Mouse (Mus musculus) ES-E14 (cell line): ENCODE results near the gene Mansc1. TPM values are rescaled to one million over a fixed set of nuclear protein-coding genes. Genes with fewer than 3 reads are reported as not detected.
A peak's percentile ranks its signal among the peaks of the same experiment; 100 is the strongest.

Experiments
- DNase-seq: peaks from one replicate; pipeline ENCODE4 v3.0.0-alpha.2; 2013; ENCODE audit warnings: low read depth, low spot score
- H3K27ac ChIP-seq: 2 replicates; pipeline ENCODE4 v1.5.1; 2012; ENCODE audit warnings: low read depth, mild to moderate bottlenecking, low read length, moderate library complexity, mixed read lengths; ENCODE audit not compliant: poor library complexity, insufficient read depth, severe bottlenecking
- H3K36me3 ChIP-seq: 2 replicates; pipeline ENCODE4 v1.6.1; 2012; ENCODE audit warnings: mild to moderate bottlenecking, low read length, moderate library complexity, mixed read lengths; ENCODE audit not compliant: control insufficient read depth, poor library complexity, insufficient read depth, severe bottlenecking
- H3K4me1 ChIP-seq, 2 experiments: fragments of 150-350 bp in 1 of 2; sonication (generic) in 1 of 2; 2 replicates each; pipeline ENCODE4 v1.6.1; 2012; ENCODE audit warnings: low read length in 2 of 2, mild to moderate bottlenecking in 1 of 2, mixed read lengths in 1 of 2; ENCODE audit not compliant: control insufficient read depth in 2 of 2, insufficient read depth in 2 of 2, poor library complexity in 1 of 2
- H3K4me3 ChIP-seq, 2 experiments: fragments of 150-350 bp in 1 of 2; sonication (generic) in 1 of 2; 2 replicates each; pipeline ENCODE4 v1.5.1; 2012; ENCODE audit warnings: low read length in 2 of 2, low read depth in 1 of 2, mild to moderate bottlenecking in 1 of 2, mixed read lengths in 1 of 2; ENCODE audit not compliant: insufficient read depth in 1 of 2, poor library complexity in 1 of 2, severe bottlenecking in 1 of 2
- H3K9ac ChIP-seq: 2 replicates; pipeline ENCODE4 v1.6.1; 2012; ENCODE audit warnings: low read depth, mild to moderate bottlenecking, low read length, mixed read lengths; ENCODE audit not compliant: poor library complexity, insufficient read depth, severe bottlenecking
- H3K9me3 ChIP-seq: fragments of 150-350 bp; sonication (generic); 2 replicates; pipeline ENCODE4 v1.6.1; 2012; ENCODE audit warnings: low read depth, mild to moderate bottlenecking, low read length; ENCODE audit not compliant: control insufficient read depth, insufficient read depth
- CHD2 ChIP-seq: IDR thresholded peaks from 2 replicates; pipeline ENCODE4 v1.6.1; 2014; ENCODE audit warnings: mild to moderate bottlenecking, low read depth, low read length, inconsistent platforms
- HCFC1 ChIP-seq: IDR thresholded peaks from 2 replicates; pipeline ENCODE4 v1.6.1; 2012; ENCODE audit warnings: low read length, inconsistent platforms, borderline replicate concordance; ENCODE audit not compliant: insufficient read depth
- MAFK ChIP-seq: IDR thresholded peaks from 2 replicates; pipeline ENCODE4 v1.6.1; 2014; ENCODE audit warnings: mild to moderate bottlenecking, low read depth, low read length, inconsistent platforms; ENCODE audit not compliant: insufficient read depth
- ZC3H11A ChIP-seq: IDR thresholded peaks from 2 replicates; pipeline ENCODE4 v1.6.1; 2012; ENCODE audit warnings: low read depth, mild to moderate bottlenecking, inconsistent platforms, low read length, borderline replicate concordance
- ZNF384 ChIP-seq: IDR thresholded peaks from 2 replicates; pipeline ENCODE4 v1.6.1; 2012; ENCODE audit warnings: low read depth, low read length, inconsistent platforms
- in situ Hi-C, 2 experiments: fragments of 600-800 bp; cut with MboI; formaldehyde crosslinking; loops; one replicate each; pipeline ENCODE4 v1.15.1; 2025; ENCODE audit warnings: low sequenced_read_pairs in 2 of 2, inconsistent platforms in 1 of 2; ENCODE audit not compliant: unreplicated experiment in 2 of 2
- total RNA-seq: library from RNA; depleted of rRNA; stranded (reverse); fragments of 300-350 nt; gene quantifications from 2 replicates; pipeline ENCODE4 v1.2.3, GENCODE M21; 2012

Gene Mansc1
- total RNA-seq, 1 experiment = 0.58 TPM

DNA sequence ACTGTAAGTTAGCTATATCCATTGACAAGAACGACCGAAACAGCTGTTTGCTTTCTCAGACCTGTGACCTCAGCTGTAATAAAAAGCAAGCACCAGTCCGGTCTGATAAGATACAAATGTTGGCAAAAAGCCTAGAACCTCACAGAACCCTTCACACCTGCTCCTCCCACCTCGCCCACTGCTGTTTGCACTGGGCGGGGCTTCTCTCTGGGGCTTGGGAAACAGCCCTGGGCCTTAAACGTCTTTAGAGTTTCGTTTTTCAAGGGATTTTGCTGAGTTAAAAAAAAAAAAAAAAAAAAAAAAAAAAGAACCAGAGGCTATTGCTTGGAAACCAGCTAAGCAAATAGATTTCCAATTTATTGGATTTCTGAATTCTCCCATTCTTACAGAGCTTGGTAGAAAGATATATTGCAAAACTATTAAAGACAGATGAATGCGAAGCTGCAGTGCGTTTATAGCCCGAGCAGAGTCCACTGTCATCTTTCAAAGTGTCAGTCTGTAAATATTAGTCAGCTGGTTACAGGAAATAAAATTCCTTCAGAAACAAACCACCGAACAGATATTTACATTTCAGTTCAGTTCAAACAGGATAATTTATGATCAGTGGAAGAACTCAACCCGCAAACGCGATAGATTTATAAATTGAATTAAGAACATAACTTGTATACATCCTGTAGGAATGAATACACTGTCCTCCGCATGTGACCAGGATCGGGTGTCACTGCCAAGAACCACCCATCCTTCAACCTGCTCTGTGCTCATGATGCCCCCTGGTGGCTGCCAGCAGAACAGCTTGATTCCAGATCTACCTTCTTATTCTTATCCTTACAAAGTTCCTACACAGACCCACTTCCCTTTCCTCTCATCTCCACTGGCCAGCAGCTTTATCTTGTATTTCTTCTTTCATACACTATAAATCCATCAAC is 17.3 kb downstream of the Mansc1 start:
- in situ Hi-C loops = loop anchor here (5.0 to 25.0 kb wide), 3 partner anchors 178 to 650 kb away; no protein-coding TSS in a partner anchor
- Histone ChIP-seq H3K27ac (no peak overlapping the region), H3K36me3 (no peaks in the 10 kb centered on the region), H3K9ac (no peak overlapping the region), H3K9me3 (no peaks in the 10 kb centered on the region), H3K4me3 (no peak overlapping the region), H3K4me1 (0 out of 4 replicates have a peak, but pooled peaks cover 0 to 2% of the 10 kb centered on the region in 2 experiments)
- no peak for TF ChIP-seq CHD2
- no peak for TF ChIP-seq HCFC1
- TF ChIP-seq ZNF384 = peak; percentile 72; the same call in 1 of the 2 replicates
- peak; percentile 52; the same call in 1 of the 2 replicates for TF ChIP-seq ZC3H11A
- DNase-seq = peak; percentile 61

DNA sequence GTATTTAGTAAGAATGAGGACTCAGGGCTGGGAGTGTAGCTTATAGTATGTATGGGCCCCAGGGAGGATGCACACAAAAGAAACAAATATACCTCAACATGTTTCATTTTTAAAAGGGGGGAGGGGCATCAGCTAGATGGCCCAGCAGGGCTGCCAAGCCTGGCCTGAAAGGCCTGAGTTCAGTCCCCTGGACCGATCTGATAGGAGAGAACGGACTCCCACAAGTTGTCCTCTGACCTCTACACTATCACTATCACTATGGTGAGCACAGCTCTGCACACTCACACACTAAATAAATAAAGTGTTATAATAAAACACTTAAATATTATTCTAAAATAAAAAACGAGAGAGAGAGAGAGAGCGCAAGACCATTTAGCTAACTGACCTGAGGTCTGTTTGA is 18.0 kb downstream of the Mansc1 start:
- no peaks in the 10 kb centered on the region for H3K36me3 ChIP-seq
- peaks cover 0 to 2% of the 10 kb centered on the region in 2 experiments; a peak in 2 of 4 replicates for H3K4me1 ChIP-seq
- no peak overlapping the region for H3K27ac ChIP-seq
- no peaks in the 10 kb centered on the region for H3K9me3 ChIP-seq
- no peak for DNase-seq
- H3K4me3 ChIP-seq = no peak overlapping the region
- in situ Hi-C loops = loop anchor here (10.0 to 25.0 kb wide), 2 partner anchors 177 to 650 kb away; no protein-coding TSS in a partner anchor
- no peak overlapping the region for H3K9ac ChIP-seq
- TF ChIP-seq MAFK (no peak), ZC3H11A (no peak), CHD2 (no peak), HCFC1 (no peak), ZNF384 (no peak)

- Histone ChIP-seq H3K36me3 (no peaks in the 10 kb centered on the region), H3K9me3 (no peaks in the 10 kb centered on the region), H3K9ac (peak overlapping the region; percentile 38; the same call in 1 of the 2 replicates), H3K4me3 (peak overlapping the region in 1 of 2 experiments; percentile 5; a peak in 1 of 4 replicates), H3K27ac (no peak overlapping the region), H3K4me1 (peaks cover 0 to 2% of the 10 kb centered on the region in 2 experiments; a peak in 2 of 4 replicates)
- no peak for TF ChIP-seq CHD2
- no peak for TF ChIP-seq ZC3H11A
- TF ChIP-seq ZNF384 = no peak
- TF ChIP-seq HCFC1 = no peak
- no peak for TF ChIP-seq MAFK
- no peak for DNase-seq
- in situ Hi-C loops = loop anchor here (10.0 to 25.0 kb wide), 2 partner anchors 175 to 647 kb away; no protein-coding TSS in a partner anchor
Measured at GRCm38 (mm10) chr6:134611896-134612295, 20.4 kb downstream of the Mansc1 start.

- Histone ChIP-seq H3K27ac (no peak overlapping the region), H3K9me3 (no peaks in the 10 kb centered on the region), H3K4me1 (peaks cover 2% of the 10 kb centered on the region in 2 experiments; a peak in 2 of 4 replicates), H3K36me3 (no peaks in the 10 kb centered on the region), H3K4me3 (no peak overlapping the region), H3K9ac (no peak overlapping the region)
- in situ Hi-C loops = loop anchor here (10.0 to 25.0 kb wide), 2 partner anchors 173 to 646 kb away; no protein-coding TSS in a partner anchor
- TF ChIP-seq HCFC1 (no peak), MAFK (no peak), ZC3H11A (no peak), CHD2 (no peak), ZNF384 (no peak)
- DNase-seq = no peak
Measured at GRCm38 (mm10) chr6:134610380-134610779, 21.9 kb downstream of the Mansc1 start.
